Mouse (Mus musculus) CD8-positive naive resting alpha-beta T cell, adult 2 months (primary cell): Measurements from ENCODE around the gene Theg.

Experiments
- DNase-seq, 2 experiments: peaks; one replicate each; pipeline ENCODE4 v3.0.0; 2022; ENCODE audit warnings: low read depth in 2 of 2, low spot score in 2 of 2

Theg gene

GRCm38 (mm10) chr10:79587061-79587751 is at the start of gene Theg:
Gene Theg, minus strand, starts transcription at chr10:79587331.
- DNase-seq: no peak

GRCm38 (mm10) chr10:79636287-79636686 is 49.2 kb upstream of the Theg start:
- no peak for DNase-seq

GRCm38 (mm10) chr10:79633006-79633777 is 46.1 kb upstream of the Theg start:
- no peak for DNase-seq

- DNase-seq: no peak
These were observed 44.3 kb upstream of the Theg start for GRCm38 (mm10) chr10:79631432-79631831.

GRCm38 (mm10) chr10:79628377-79628776 is 41.2 kb upstream of the Theg start:
- no peak for DNase-seq

GRCm38 (mm10) chr10:79626156-79626555 is 39.0 kb upstream of the Theg start:
- no peak for DNase-seq

GRCm38 (mm10) chr10:79625398-79625797 is 38.3 kb upstream of the Theg start:
- DNase-seq: no peak

- no peak for DNase-seq
These were observed 36.8 kb upstream of the Theg start for GRCm38 (mm10) chr10:79623950-79624349.

- DNase-seq: no peak
These were observed 29.2 kb upstream of the Theg start for GRCm38 (mm10) chr10:79616376-79616775.

- DNase-seq: no peak
These were observed 28.7 kb upstream of the Theg start for GRCm38 (mm10) chr10:79615860-79616259.

- no peak for DNase-seq
These were observed 27.1 kb upstream of the Theg start for GRCm38 (mm10) chr10:79614305-79614643.

- DNase-seq: no peak
These were observed 26.6 kb upstream of the Theg start, which contains the start of gene C2cd4c for GRCm38 (mm10) chr10:79613578-79614304. Gene C2cd4c, minus strand, starts transcription at chr10:79614025.

- DNase-seq: no peak
These were observed 25.3 kb upstream of the Theg start for GRCm38 (mm10) chr10:79612192-79613135.

GRCm38 (mm10) chr10:79611296-79611695 is 24.2 kb upstream of the Theg start:
- DNase-seq: no peak

GRCm38 (mm10) chr10:79609276-79609675 is 22.1 kb upstream of the Theg start:
- DNase-seq: no peak

GRCm38 (mm10) chr10:79607892-79608291 is 20.8 kb upstream of the Theg start:
- DNase-seq: no peak

GRCm38 (mm10) chr10:79606537-79606936 is 19.4 kb upstream of the Theg start:
- DNase-seq: no peak

GRCm38 (mm10) chr10:79597936-79598230 is 10.8 kb upstream of the Theg start:
- no peak for DNase-seq

- DNase-seq: no peak
These were observed 10.2 kb upstream of the Theg start for GRCm38 (mm10) chr10:79597051-79597935.

GRCm38 (mm10) chr10:79595590-79595929 is 8.4 kb upstream of the Theg start:
- no peak for DNase-seq
